Mouse (Mus musculus): ENCODE measurements at regions not wholly inside any gene's neighbourhood (a gene's known extent, or its start where the extent isn't known, plus 50 kb on each side); places are given as distances from the start of the nearest gene placed in this dataset.

DNA sequence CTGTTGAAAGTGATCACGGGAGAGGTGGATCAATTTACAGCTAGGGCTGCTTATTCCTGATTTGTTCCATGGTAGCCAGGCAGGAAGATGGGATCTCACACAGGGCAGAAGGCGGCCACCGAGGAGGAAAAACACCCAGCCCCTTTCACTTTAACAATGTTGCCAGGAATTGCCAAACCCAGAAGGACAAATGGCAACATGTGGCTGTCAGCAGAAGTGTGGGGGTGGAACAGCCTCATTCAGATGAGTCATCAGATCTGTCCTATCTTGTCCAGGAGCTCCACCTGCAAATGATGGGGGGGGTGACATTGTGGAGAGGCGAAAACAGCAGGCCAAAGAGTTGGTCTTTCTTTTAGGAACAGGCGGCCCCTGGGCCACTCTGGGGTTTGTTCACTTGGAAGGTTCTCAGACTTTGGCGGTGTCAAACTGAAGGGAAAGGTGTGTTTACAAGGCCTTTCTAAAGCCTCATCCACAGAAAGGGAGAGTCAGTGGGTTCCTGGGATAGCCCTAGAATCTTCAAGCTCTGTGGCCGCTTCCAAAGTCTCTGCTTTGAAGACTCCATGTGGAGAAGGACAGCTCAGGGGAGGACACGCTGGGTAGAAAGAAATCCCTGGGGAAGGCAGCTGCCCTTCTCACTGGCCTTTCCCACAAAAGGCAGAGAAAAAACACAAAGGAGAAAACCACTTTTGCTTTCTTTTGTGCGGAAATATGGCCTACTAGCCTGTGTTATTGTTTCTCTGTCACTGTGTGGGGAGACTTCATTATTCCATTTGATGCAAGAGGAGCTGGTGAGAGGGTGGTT is 111.7 kb upstream of the Pgrmc2 start:
- Histone ChIP-seq H3K9me3 (no peaks in the 10 kb centered on the region), H3K27ac (replicated peaks) (no peak overlapping the region), H3K4me1 (replicated peaks) (peaks cover 24% of the 10 kb centered on the region), H3K9ac (no peak overlapping the region), H3K36me3 (no peaks in the 10 kb centered on the region), H3K4me2 (no peak overlapping the region), H3K4me3 (no peak overlapping the region), H3K27me3 (no peaks in the 10 kb centered on the region)
- WGBS = 65% methylated on average over 9 of the region's 9 CpGs
- no peak for ATAC-seq (ENCODE audit: low FRiP score, low read depth)

DNA sequence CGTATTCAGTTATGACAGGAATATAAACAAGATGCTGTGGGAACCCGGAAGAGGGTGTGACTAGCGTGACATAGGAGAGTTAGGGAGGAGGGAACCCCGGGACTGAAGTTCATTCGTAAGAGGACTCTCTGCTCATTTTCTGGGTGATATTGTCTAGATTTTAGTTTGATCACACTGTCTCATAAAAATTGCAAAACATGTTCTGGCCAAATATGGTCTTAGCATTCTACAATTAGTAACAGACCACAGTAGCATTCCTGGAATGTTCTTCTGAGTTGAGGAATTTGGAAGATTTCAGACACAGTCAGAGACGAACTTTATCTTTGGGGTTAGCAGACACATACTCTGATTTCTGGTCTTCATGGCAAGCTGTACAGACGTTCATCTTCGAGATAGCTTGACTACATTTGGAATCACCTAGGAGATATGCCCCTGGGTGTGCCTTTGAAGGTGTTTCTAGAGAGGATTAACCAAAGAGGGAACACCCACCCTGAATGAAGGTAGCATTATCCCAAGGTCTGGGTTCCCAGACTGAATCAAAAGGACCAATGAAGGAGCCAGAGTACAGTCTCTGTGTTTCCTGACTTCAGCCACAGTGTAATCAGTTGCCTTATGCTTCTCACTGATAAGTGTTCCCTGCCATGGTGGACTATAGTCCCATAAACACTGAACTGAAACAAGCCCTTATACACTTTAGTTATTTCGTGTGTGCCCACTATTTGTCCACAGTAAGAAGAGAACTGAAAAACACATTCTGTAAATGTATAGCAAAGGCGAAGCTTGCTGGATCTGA is 102.7 kb upstream of the Pgrmc2 start:
- no peak for ATAC-seq (ENCODE audit: low FRiP score, low read depth)
- Histone ChIP-seq H3K4me3 (no peak overlapping the region), H3K4me2 (no peak overlapping the region), H3K27ac (replicated peaks) (no peak overlapping the region), H3K9ac (no peak overlapping the region), H3K27me3 (no peaks in the 10 kb centered on the region), H3K9me3 (no peaks in the 10 kb centered on the region), H3K36me3 (no peaks in the 10 kb centered on the region), H3K4me1 (replicated peaks) (peaks cover 7% of the 10 kb centered on the region)
- WGBS = 88% methylated on average over 10 of the region's 10 CpGs

DNA sequence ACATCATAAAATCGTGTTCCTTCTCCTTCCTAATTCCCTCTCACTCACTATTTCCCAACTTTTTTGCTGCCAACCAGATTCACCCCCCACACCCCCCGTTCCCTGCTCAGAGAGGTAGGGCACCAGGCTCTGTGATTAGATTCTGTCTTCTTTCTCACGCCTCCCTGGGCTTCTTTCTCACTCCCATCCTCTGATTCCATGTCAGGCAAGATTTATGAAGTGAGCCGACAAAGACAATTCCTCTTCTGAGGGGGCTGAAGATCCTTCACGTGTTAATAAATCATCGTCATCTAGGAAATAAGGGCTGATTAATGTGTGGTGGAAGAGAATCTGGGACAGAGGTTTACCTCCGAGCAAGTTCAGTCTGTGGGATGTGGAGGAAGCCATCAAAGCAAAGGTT is 101.5 kb upstream of the Pgrmc2 start:
- no peak for ATAC-seq (ENCODE audit: low FRiP score, low read depth)
- H3K27ac ChIP-seq (replicated peaks) = no peak overlapping the region
- H3K36me3 ChIP-seq = no peaks in the 10 kb centered on the region
- H3K9ac ChIP-seq = no peak overlapping the region
- no peaks in the 10 kb centered on the region for H3K27me3 ChIP-seq
- H3K4me2 ChIP-seq = no peak overlapping the region
- H3K9me3 ChIP-seq = no peaks in the 10 kb centered on the region
- WGBS = 64% methylated on average over 7 of the region's 7 CpGs
- H3K4me1 ChIP-seq (replicated peaks) = peaks cover 7% of the 10 kb centered on the region
- no peak overlapping the region for H3K4me3 ChIP-seq

DNA sequence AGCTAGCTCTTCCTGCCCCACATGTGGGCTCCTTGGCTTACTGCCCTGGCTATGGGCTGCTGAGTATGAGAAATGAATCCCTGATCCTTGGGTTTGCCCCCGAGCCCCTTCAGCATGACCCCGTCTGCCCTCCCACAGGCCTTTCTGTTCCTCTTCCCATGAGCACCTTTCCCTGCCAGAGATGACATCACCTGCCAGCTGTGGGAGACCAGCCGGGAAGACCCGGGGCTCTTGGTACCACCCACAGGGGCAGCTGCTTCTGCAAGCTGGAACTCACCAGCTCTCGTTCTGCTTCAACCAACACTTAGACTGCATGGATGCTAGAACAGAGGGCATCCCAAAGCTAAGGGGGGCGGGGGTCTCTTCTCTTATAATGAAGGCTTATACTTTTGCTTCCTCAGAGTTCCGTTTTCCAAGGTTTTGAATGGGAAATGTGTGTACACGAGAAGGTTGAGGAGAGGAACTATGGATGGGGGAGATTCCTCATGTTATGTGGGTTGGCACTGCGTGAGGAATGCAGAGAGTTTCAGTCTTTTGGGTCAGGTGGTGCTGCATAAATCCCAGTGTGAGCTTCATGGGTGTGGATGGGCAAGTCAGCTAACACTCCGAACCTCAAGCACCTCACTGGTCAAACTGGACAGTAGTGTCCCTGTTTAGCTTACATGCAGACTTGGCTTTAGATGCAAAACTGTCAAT is 100.2 kb upstream of the Pgrmc2 start:
- Histone ChIP-seq H3K9ac (no peak overlapping the region), H3K27me3 (no peaks in the 10 kb centered on the region), H3K4me1 (replicated peaks) (peaks cover 7% of the 10 kb centered on the region), H3K4me2 (no peak overlapping the region), H3K27ac (replicated peaks) (no peak overlapping the region), H3K4me3 (no peak overlapping the region), H3K9me3 (no peaks in the 10 kb centered on the region), H3K36me3 (no peaks in the 10 kb centered on the region)
- WGBS = 69% methylated on average over 10 of the region's 10 CpGs
- no peak; the same call in 1 of the 2 replicates for ATAC-seq (ENCODE audit: low FRiP score, low read depth)

DNA sequence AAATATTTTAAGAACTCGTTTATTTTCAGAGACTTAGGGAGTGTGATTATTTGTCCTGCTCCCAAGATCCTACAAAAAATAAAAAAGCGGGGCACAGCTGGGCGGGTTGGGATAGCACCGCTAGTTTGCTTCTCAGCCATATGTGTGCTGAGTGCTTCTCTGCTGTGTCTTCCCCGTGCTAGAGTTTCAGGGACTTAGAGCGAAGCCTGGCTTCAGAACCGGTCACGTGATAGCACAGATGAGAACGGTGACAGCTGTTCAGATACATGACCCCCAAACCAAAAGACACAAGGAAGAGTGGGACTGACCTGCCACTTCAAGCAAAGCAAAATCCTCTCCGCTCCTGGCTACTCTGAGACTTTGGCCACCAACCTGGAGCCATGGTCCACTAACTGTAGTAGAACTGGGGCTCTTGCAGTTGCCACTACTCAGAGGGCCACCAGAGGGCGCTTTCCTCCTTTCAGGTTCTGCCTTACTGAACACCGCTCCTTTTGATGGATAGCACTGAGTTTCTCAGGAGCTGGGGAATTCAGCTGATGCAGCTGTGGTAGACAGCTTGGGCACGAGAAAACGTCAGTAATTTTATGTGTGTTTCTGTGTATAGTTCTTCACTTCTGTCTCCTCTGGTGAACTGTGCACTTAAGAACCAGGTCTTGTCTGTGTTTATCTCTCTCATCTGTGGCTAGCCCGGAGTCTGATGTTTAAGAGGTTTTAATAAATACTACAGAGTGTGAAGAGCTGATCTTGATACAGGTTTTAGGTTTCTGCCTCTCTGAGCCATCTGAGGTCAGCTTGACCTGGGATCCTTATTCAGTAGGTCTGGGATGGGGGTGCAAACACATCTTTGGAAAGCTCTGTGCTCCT is 99.4 kb upstream of the Pgrmc2 start:
- WGBS = 56% methylated on average over 15 of the region's 15 CpGs
- no peaks in the 10 kb centered on the region for H3K36me3 ChIP-seq
- no peaks in the 10 kb centered on the region for H3K9me3 ChIP-seq
- H3K27me3 ChIP-seq = no peaks in the 10 kb centered on the region
- no peak overlapping the region for H3K9ac ChIP-seq
- ATAC-seq (ENCODE audit: low FRiP score, low read depth) = peak; percentile 89
- H3K4me1 ChIP-seq (replicated peaks) = peaks cover 7% of the 10 kb centered on the region
- no peak overlapping the region for H3K4me3 ChIP-seq
- no peak overlapping the region for H3K4me2 ChIP-seq
- no peak overlapping the region for H3K27ac ChIP-seq (replicated peaks)

DNA sequence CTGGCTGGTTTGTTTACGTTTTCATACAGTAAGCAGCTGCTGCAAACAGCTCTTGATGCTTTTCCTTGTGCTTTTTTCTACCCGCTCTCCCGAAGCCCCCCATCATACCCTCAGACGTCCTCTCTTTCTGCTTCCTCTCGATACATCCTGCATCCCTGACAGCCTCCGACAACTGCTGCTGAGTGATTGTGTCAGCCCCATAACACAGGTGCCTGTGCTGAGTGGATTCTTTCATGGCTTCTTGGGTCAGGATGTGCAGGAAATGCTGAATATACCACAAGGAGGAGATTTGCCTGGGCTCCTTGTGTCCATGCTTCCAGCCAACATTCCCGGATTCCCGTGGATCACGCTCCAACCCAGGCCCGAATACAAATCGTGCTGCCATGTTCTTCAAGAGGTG is 98.6 kb upstream of the Pgrmc2 start:
- Histone ChIP-seq H3K9me3 (no peaks in the 10 kb centered on the region), H3K9ac (no peak overlapping the region), H3K4me1 (replicated peaks) (peaks cover 7% of the 10 kb centered on the region), H3K27ac (replicated peaks) (no peak overlapping the region), H3K4me2 (no peak overlapping the region), H3K27me3 (no peaks in the 10 kb centered on the region), H3K36me3 (no peaks in the 10 kb centered on the region), H3K4me3 (no peak overlapping the region)
- 89% methylated on average over 11 of the region's 11 CpGs for WGBS
- no peak for ATAC-seq (ENCODE audit: low FRiP score, low read depth)

DNA sequence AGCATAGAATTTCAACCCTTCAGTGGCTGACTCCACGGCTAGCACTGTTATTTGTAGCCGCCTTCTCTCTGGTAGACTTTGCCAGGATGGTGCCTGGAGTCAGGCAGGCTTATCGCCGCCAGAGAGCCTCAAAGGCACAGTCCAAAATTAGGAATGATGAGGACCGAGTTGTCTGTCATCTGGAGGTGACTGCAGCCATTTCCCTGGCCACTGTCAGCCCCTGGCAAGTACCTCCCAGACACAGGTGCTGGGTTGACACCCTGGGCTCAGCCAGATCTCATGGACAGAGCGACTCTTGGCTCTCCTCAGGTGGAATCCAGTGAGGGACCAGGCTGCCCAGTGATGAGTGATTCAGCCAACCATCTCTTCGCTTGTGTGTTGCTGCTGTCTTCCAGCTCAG is 98.1 kb upstream of the Pgrmc2 start:
- 83% methylated on average over 7 of the region's 7 CpGs for WGBS
- Histone ChIP-seq H3K4me2 (no peak overlapping the region), H3K4me3 (no peak overlapping the region), H3K9me3 (no peaks in the 10 kb centered on the region), H3K27ac (replicated peaks) (no peak overlapping the region), H3K36me3 (no peaks in the 10 kb centered on the region), H3K9ac (no peak overlapping the region), H3K4me1 (replicated peaks) (peaks cover 7% of the 10 kb centered on the region), H3K27me3 (no peaks in the 10 kb centered on the region)
- ATAC-seq (ENCODE audit: low FRiP score, low read depth) = no peak

DNA sequence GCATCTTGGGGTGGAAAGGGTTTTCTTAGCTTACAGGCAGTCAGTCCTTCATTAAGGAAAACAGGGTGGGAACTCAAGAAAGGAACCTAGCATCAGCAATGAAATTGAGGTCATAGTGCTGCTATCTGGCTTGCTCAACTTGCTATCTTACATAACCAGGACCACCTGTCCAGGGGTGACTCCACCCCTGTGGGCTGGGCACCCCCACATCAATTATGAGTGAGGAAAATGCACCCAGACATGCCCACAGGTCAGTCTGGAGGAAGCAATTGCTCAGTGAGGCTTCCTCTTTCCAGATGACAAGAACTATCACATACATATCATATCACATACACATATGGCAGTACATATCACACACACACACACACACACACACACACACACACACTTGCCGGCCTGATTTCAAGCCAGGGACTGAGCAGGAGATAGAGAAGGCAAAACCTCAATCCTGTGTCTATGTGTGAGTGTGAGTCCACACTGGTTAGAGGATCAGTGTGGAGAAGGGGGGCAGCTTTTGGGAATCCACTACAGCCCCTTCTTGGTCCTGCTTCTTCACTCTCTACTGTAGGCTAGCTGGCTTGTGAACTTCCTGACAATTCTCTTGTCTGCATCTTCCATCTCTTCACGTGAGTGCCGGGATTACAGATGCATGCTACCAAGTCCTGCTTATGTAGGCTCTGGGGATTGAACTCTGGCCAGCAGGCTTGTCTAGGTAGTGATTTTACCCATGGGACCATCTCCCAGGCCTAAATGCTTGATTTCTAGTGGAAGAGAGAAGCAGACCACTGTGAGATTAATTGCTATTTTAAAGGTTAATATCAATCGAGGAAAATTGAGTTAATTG is 96.4 kb upstream of the Pgrmc2 start:
- WGBS = 75% methylated on average over 4 of the region's 4 CpGs
- no peak for ATAC-seq (ENCODE audit: low FRiP score, low read depth)

DNA sequence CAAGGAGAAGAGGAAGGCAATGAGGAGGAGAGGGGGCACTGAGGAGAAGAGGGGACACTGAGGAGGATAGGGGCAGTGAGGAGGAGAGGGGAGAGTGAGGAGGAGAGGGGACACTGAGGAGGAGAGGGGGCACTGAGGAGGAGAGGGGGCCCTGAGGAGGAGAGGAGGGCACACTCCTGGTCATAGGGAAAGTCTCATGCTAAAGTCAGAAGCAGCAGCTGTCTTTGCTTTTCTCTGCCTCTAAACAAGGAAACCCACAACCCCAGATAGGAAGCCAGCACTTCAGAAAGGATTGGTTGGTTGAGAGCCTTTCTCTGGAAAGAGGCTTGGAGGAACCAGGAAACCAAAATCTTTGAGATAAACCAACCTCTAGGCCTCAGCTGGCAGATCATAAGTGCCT is 94.3 kb upstream of the Pgrmc2 start:
- no peak overlapping the region for H3K27ac ChIP-seq (replicated peaks)
- ATAC-seq (ENCODE audit: low FRiP score, low read depth) = no peak
- no peaks in the 10 kb centered on the region for H3K27me3 ChIP-seq
- no peak overlapping the region for H3K9ac ChIP-seq
- no peaks in the 10 kb centered on the region for H3K4me1 ChIP-seq (replicated peaks)
- H3K36me3 ChIP-seq = no peaks in the 10 kb centered on the region
- no peak overlapping the region for H3K4me2 ChIP-seq
- no peaks in the 10 kb centered on the region for H3K9me3 ChIP-seq
- H3K4me3 ChIP-seq = no peak overlapping the region

More for the DNA sequence above, 96.4 kb upstream of the Pgrmc2 start:
- Histone ChIP-seq H3K9ac (no peak overlapping the region), H3K4me2 (no peak overlapping the region), H3K4me1 (replicated peaks) (peaks cover 7% of the 10 kb centered on the region), H3K27me3 (no peaks in the 10 kb centered on the region), H3K36me3 (no peaks in the 10 kb centered on the region), H3K9me3 (no peaks in the 10 kb centered on the region), H3K27ac (replicated peaks) (no peak overlapping the region), H3K4me3 (no peak overlapping the region)

DNA sequence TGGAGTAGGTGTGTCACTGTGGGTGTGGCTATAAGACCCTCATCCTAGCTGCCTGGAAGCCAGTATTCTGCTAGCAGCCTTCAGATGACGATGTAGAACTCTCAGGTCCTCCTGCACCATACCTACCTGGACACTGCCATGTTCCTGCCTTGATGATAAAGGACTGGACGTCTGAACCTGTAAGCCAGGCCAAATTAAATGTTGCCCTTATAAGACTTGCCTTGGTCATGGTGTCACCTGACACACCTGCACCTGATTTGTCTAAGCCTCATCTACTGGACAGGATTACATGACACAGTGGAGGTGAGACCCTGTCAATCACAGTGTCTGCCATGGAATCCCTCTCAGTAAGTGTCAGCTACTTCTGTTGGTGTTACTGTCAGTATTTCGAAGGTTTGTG is 92.5 kb upstream of the Pgrmc2 start:
- Histone ChIP-seq H3K27ac (replicated peaks) (no peak overlapping the region), H3K9ac (no peak overlapping the region), H3K9me3 (no peaks in the 10 kb centered on the region), H3K4me2 (no peak overlapping the region), H3K27me3 (no peaks in the 10 kb centered on the region), H3K4me3 (no peak overlapping the region), H3K4me1 (replicated peaks) (no peaks in the 10 kb centered on the region), H3K36me3 (no peaks in the 10 kb centered on the region)
- 91% methylated on average over 3 of the region's 3 CpGs for WGBS
- ATAC-seq (ENCODE audit: low FRiP score, low read depth) = no peak

DNA sequence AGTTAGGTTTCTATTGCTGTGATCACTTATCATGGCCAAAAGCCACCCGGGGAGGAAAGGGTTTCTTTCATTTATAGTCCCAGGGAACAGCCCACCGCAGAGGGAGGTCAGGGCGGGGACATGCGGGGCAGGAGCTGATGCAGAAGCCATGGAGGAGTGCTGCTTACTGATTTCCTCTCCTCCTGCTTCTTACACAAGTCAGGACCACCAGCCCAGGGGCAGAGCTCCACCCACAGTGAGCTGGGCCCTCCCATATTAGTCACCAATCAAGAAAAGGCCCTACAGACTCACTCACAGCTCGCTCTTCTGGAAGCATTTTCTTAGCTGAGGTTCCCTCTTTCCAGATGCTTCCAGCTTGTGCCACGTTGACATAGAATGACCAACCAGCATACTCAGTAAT is 90.7 kb upstream of the Pgrmc2 start:
- Histone ChIP-seq H3K9ac (no peak overlapping the region), H3K27ac (replicated peaks) (no peak overlapping the region), H3K36me3 (no peaks in the 10 kb centered on the region), H3K4me3 (no peak overlapping the region), H3K4me2 (no peak overlapping the region), H3K4me1 (replicated peaks) (no peaks in the 10 kb centered on the region), H3K9me3 (no peaks in the 10 kb centered on the region), H3K27me3 (no peaks in the 10 kb centered on the region)
- ATAC-seq (ENCODE audit: low FRiP score, low read depth) = no peak
- 51% methylated on average over 6 of the region's 6 CpGs for WGBS

Measured in hindbrain, embryonic 15.5 days (tissue).